Mouse (Mus musculus) retina, adult 2 months (tissue): ENCODE measurements around the gene Stx1b.

Source experiments
- DNase-seq: peaks from one replicate; pipeline ENCODE4 v3.0.0-alpha.2; 2012; ENCODE audit warnings: low read depth, low spot score

Stx1b gene

GRCm38 (mm10) chr7:127817053-127817452, 7.3 kb downstream of the Stx1b start:
- no peak for DNase-seq

- no peak for DNase-seq
Measured at GRCm38 (mm10) chr7:127815954-127816821, 8.2 kb downstream of the Stx1b start.

- no peak for DNase-seq
Measured at GRCm38 (mm10) chr7:127815116-127815665, 9.2 kb downstream of the Stx1b start.

GRCm38 (mm10) chr7:127814241-127814921, 10.0 kb downstream of the Stx1b start:
- no peak for DNase-seq

DNA sequence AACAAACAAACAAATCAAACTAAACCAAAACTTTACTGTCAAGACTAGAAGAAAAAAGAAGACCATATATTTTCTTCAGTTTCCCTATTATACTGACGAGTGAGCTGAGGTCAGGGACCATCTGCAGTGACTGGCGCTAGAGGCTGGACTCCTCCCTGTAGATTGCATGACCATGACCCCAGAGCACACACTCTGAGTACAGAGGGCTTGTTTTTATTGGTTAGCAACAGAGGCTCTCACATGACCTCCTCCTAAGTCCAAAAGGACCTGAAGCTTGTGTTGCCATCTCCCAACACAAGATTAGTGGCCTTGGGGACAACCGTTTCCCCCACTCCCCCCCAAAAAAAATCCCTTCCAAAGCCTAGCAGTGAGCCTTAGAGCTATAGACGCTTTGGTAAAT, 10.5 kb downstream of the Stx1b start:
- no peak for DNase-seq

- DNase-seq: no peak
Measured at GRCm38 (mm10) chr7:127812292-127812691, 12.1 kb downstream of the Stx1b start.

- no peak for DNase-seq
Measured at GRCm38 (mm10) chr7:127811240-127811639, 13.1 kb downstream of the Stx1b start.

DNA sequence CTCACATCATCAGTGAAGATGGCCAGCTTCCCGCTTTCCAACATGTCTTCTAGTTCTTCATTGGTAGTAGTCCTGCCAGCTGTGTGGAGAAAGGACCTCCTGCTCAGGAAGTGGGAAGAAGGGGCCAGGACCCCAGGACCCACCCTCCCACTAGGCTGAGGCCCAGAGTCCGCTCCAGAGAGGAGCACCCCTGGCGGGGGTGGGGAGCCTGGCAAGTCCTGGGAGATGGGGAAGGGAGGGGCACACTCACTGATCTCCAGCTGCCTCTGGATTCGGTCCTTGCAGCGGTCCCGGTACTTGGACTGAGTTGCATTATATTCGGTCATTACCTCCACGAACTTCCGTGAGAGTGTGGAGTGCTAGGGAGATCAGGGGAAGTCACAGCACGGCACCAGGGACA, 13.7 kb downstream of the Stx1b start:
- no peak for DNase-seq

DNA sequence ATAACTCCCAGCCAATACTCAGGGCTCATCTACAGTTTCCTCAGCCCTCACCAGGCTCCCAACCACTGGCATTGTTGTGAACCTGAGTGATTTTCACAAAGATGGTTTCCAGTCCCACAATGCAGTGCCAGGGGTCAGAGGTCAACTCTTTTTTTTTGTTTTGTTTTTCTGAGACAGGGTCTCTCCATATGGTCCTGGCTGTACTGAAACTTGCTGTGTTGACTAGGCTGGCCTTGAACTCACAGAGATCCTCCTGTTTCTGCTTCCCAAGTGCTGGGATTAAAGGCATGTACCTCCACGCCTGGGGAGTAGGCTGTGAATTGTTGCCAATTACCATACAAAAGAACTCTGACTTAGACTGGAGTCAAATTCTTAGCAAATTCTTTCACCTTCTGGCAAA, 14.5 kb downstream of the Stx1b start:
- no peak for DNase-seq

- no peak for DNase-seq
Measured at GRCm38 (mm10) chr7:127808821-127809220, 15.5 kb downstream of the Stx1b start.

GRCm38 (mm10) chr7:127802313-127802712, 22.0 kb downstream of the Stx1b start:
- DNase-seq: no peak

- DNase-seq: no peak
Measured at GRCm38 (mm10) chr7:127801010-127801621, 23.2 kb downstream of the Stx1b start.

- DNase-seq: peak; percentile 33
Measured at GRCm38 (mm10) chr7:127800435-127801009, 23.8 kb downstream of the Stx1b start, which contains the start of gene Hsd3b7. Hsd3b7 (plus strand) TSS chr7:127800604.

DNA sequence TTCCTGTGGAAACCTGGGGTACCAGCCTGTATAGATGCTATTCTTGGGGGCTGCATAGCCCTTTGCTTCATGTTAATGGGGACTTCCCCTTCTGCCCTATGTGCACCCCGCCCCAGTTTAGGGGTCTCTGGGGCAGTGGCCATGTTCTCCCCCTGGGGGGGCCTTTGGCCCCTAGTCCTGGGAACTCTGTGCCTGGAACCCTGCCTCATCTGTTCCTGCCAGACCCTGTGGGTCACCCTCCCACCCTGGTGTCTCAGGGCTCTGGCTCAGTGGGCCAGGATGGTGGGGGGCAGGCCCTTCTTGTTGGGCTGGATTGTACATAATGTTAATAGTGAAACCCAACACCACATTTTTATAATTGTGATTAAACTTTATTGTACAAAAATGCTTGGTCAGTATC, 24.6 kb downstream of the Stx1b start:
- no peak for DNase-seq

DNA sequence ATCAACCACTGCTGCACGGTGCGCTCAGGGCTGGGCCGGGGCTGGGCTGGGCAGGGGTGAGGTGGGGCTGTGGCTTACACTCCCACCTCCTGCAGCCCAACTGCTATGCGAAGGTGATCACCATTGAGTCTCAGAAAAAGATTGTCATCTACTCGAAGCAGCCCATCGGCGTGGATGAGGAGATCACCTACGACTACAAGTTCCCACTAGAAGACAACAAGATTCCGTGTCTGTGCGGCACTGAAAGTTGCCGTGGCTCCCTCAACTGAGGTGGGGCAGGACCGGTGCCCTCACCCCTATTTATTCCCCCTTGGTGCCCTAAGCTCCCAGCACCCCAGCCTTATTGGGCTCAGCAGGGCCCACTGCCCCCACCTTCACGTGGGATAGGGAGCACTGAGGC, 25.1 kb downstream of the Stx1b start:
- no peak for DNase-seq

- no peak for DNase-seq
Measured at GRCm38 (mm10) chr7:127798591-127798990, 25.8 kb downstream of the Stx1b start.

DNA sequence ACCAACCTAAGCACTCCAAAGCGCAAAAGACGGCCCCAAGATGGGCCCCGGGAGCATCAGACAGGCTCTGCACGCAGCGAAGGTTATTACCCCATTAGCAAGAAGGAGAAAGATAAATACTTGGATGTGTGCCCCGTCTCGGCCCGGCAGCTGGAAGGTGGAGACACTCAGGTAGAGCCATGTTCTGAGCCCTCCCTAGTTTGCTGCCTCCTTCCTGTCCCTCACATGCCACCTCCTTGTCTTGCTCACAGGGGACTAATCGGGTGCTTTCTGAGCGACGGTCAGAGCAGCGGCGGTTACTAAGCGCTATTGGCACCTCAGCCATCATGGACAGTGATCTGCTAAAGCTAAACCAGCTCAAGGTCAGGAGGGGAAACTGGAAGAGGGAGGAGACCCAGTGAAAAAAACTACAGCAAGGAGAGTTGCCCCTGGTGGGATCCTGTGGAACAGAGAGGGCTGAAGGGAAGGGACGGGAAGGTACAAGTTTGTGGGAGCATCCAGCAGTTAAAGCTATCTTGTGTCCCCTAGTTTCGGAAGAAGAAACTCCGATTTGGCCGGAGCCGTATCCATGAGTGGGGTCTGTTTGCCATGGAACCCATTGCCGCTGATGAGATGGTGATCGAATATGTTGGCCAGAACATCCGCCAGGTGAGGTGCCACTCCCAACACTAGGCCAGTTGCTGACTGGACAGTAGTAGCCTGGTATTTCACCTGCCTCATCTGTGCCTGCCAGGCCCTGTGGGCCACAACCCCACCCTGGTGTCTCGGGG, 27.1 kb downstream of the Stx1b start:
- no peak for DNase-seq

GRCm38 (mm10) chr7:127785308-127785707, 39.0 kb downstream of the Stx1b start, which contains the start of gene Gm49388:
Gm49388 (plus strand) TSS chr7:127785608.
- DNase-seq: no peak

DNA sequence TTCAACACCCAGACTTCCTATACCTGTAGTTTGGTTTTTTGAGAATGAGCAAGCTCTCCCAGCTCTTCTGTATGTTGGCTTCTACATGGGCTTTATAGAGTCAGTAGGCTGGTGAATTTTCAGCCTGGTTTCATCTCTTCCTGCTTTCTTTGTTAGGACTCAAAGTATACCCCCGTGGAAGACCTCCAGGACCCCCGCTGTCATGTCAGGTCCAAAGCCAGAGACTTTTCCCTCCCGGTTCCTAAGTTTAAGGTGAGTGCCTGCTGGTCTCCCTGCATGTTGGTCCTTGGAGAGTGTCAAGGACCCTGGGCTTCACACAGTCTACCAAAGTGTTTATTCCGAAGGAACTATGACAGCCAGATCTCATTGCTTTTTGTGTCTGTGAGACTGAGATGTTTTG, 46.0 kb downstream of the Stx1b start:
- DNase-seq: no peak

DNA sequence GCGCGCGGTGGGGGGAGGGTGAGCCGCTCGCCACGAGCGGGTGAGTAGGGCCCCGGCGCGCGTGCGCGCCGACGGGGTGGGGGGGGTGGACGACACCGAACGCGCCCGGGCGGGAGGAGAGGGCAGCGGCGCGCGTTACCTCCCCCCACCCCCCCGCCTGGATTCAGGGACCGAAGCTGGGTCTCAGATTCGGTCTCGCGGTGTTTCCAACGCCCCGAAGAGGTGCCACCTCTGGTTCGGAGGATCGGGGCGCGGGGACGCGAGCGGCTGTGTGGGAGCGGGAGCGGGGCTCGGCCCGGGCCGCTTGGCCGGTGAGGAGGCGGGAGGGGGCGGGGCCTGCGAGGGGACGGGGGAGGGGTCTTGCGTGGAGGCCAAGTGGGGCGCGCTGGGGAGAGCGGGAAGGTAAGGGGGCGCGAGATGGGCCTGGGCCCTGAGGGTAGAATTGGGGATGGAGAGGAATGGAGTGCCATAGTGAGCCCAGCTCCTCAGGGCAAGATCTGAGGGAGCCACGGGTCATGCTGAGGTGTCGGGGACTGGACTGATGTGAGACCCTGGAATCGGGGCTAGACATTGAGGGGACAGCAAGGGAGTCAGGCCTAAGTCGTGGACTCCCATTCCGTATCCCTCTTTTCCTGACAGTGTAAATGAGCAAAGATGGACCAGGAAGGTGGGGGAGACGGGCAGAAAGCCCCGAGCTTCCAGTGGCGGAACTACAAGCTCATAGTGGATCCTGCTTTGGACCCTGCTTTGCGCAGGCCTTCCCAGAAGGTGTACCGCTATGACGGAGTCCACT, 46.7 kb downstream of the Stx1b start:
- DNase-seq: no peak
